Mouse (Mus musculus) naive thymus-derived CD4-positive, alpha-beta T cell, adult 2 months (primary cell): ENCODE measurements around the gene Rmnd5a.

Experiments used
- DNase-seq: peaks from one replicate; pipeline ENCODE4 v3.0.0-alpha.2; 2011; ENCODE audit warnings: low read depth

The Rmnd5a gene

DNA sequence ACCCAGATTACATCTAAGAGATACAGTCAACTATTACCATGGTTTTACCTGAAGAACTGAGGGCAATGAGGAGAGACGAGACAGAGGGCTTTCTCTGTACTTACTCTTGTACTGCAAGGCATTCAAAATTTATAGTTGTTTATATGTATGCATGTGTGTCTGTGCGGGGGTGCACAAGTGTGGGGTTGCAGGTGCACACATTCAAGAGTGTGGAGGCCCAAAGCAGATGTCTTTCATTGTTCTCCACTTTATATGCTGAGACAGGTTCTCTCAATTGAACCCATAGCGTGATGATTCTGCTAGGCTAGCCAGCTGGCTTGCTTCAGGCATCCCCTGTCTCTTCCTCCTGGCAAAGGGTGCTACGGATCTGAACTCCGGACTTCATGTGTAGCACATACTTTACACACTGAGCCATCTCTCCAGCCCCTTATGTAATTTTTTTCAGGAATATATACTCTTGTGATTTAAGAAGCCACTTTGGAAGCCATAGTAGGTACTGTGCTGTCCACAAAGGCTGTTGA is 69.3 kb downstream of the Rmnd5a start:
- DNase-seq: no peak

- no peak for DNase-seq
Measured at GRCm38 (mm10) chr6:71369416-71369815, 71.0 kb downstream of the Rmnd5a start.

- no peak for DNase-seq
Measured at GRCm38 (mm10) chr6:71363995-71364394, 76.4 kb downstream of the Rmnd5a start.

GRCm38 (mm10) chr6:71361156-71361670 is 79.2 kb downstream of the Rmnd5a start:
- DNase-seq: no peak

DNA sequence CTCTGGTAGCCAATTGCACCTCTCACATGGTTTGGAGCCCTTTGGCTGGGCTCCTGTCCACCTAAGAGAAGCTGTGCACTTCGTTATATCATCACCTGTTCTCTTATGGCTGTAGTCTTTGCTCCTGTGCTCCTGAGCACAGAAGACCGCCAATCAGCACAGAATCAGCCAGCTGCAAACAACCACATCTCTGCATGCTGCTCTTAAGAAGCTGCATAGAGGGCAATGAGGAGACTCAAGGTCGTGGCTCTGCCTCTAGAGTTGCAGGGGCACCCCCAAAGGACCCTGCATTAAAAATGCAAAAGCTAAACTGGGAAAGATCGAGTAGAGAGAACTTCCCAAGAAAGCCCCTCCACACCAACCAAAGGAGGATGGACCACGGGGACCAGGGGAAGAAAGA is 79.7 kb downstream of the Rmnd5a start:
- no peak for DNase-seq

DNA sequence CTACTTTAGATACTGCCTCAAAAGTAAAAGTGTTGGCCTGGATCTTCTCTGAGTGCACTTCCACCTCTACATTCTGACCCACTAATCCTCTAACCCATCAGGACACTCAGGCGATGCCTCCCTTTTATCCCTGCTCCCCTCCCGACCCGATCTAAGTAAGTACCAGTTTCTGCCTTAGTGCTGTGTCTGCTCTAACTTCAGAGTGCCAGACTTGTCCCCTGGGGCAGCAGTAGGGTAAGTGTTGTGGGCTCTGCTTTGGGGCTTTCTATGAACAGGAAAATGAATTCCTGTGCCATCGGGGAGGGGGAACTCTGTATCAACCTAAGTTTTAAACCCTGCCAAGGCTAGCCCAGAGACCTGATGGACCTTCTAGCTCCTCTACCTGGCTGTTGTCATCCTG is 80.2 kb downstream of the Rmnd5a start:
- DNase-seq: no peak

- no peak for DNase-seq
Measured at GRCm38 (mm10) chr6:71357493-71357892, 82.9 kb downstream of the Rmnd5a start.

- no peak for DNase-seq
Measured at GRCm38 (mm10) chr6:71353722-71354121, 86.7 kb downstream of the Rmnd5a start.

GRCm38 (mm10) chr6:71352866-71353427 is 87.5 kb downstream of the Rmnd5a start:
- no peak for DNase-seq

- no peak for DNase-seq
Measured at GRCm38 (mm10) chr6:71352201-71352600, 88.2 kb downstream of the Rmnd5a start.

- no peak for DNase-seq
Measured at GRCm38 (mm10) chr6:71351201-71351600, 89.2 kb downstream of the Rmnd5a start.

GRCm38 (mm10) chr6:71348006-71348405 is 92.4 kb downstream of the Rmnd5a start:
- no peak for DNase-seq

DNA sequence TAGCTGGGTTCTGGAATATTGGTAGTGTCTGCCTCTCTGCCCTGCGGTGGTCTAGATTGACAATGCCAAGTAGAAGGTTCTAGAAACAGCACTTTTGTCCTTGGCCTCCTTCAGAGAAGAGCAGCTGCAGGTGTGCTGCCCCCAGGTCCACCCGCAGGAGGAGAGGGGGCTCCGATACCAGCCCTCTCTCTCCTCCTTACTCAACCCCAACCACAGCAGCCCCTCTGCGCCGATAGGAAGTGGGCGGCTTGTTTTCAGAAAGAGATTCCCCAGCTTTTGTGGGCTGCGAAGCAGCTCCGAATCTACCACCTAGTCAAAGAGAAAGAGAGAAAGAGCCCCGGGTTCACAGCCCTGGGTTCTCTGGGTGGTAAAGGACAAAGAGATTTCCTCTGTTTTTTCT is 99.3 kb downstream of the Rmnd5a start:
- DNase-seq: no peak

DNA sequence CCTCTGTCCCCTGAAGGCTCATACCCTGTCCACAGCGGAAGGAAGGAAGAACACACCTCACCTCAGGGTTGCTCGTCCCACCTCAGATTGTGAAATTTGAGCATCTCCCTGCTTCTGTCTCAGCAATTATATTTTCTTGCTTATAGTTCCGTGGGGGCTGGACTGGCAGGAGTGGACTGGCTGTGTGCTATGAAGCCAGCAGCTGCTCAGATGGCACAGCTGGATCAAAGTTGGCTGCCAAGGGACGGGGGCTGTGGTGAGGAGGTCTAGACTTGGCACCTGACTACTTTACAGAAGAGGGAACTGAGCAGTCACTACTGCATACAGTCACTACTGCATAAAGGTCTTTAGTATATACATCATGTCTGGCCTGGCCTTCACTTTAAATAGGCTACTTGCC is 101.1 kb downstream of the Rmnd5a start:
- no peak for DNase-seq

GRCm38 (mm10) chr6:71338941-71339340 is 101.5 kb downstream of the Rmnd5a start:
- no peak for DNase-seq
